Mouse (Mus musculus): ENCODE data around the gene Pin1rt1. TPM values are rescaled to one million over a fixed set of nuclear protein-coding genes. Genes with fewer than 3 reads are reported as not detected.
A peak's percentile ranks its signal among the peaks of the same experiment; 100 is the strongest.

The Pin1rt1 gene
- polyA plus RNA-seq, 1 experiment: not detected

GRCm38 (mm10) chr2:104743971-104744370 lies 27.8 kb upstream of the Pin1rt1 start:
- TF ChIP-seq EP300 (IDR thresholded peaks at IDR 0.05; ENCODE audit: insufficient read depth, low read depth, low read length) (no peak), CTCF (IDR thresholded peaks at IDR 0.05; ENCODE audit: low read depth, low read length) (peak; percentile 30)
- no peak overlapping the region for H3K4me3 ChIP-seq (ENCODE audit: low read depth, low read length)

DNA sequence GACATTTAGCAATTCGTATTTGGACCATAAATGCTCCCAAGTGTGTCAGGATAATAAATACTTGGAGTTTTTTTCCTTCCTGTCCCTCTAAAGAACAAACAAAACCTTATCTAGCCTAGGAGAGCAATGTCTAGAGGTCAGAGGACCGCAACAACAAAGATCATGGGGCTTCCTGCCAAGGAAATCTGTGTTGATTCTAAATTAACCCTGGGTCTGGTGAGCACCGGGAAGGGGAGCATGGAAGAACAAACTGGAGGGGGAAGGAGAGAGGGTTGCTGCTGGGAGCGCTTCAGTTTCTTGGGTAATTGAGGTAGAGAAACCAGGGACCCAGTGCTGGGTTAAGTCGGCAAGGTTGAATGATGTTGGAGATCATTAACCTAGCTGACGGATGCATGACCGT lies 27.0 kb upstream of the Pin1rt1 start:
- H3K9me3 ChIP-seq (replicated peaks; ENCODE audit: control insufficient read depth, insufficient read depth, low read length, poor library complexity, severe bottlenecking): no peaks in the 10 kb centered on the region
- no peak for TF ChIP-seq EP300 (IDR thresholded peaks at IDR 0.05; ENCODE audit: insufficient read depth, low read depth, low read length)
- no peak for TF ChIP-seq POLR2A (IDR thresholded peaks at IDR 0.05; ENCODE audit: insufficient read depth, low read length)
- TF ChIP-seq CTCF (IDR thresholded peaks at IDR 0.05; ENCODE audit: low read depth, low read length): no peak
- H3K4me3 ChIP-seq (ENCODE audit: low read depth, low read length): peak overlapping the region; percentile 50
- H3K27ac ChIP-seq (ENCODE audit: insufficient read depth, low read length): peak overlapping the region; percentile 30; the same call in 1 of the 2 replicates
- no peaks in the 10 kb centered on the region for H3K36me3 ChIP-seq (ENCODE audit: control insufficient read depth, insufficient read depth, low read length, poor library complexity, severe bottlenecking)
- H3K27me3 ChIP-seq (ENCODE audit: control insufficient read depth, insufficient read depth, low read length, poor library complexity, severe bottlenecking): no peaks in the 10 kb centered on the region
- H3K4me1 ChIP-seq (ENCODE audit: control insufficient read depth, insufficient read depth, low read length): no peaks in the 10 kb centered on the region
- peak overlapping the region; percentile 97 for H3K9ac ChIP-seq (ENCODE audit: low read depth, poor library complexity, severe bottlenecking)

More at GRCm38 (mm10) chr2:104743971-104744370, 27.8 kb upstream of the Pin1rt1 start:
- no peaks in the 10 kb centered on the region for H3K27me3 ChIP-seq (ENCODE audit: control insufficient read depth, insufficient read depth, low read length, poor library complexity, severe bottlenecking)
- no peak overlapping the region for H3K9ac ChIP-seq (ENCODE audit: low read depth, poor library complexity, severe bottlenecking)
- H3K4me1 ChIP-seq (ENCODE audit: control insufficient read depth, insufficient read depth, low read length): no peaks in the 10 kb centered on the region
- no peaks in the 10 kb centered on the region for H3K9me3 ChIP-seq (replicated peaks; ENCODE audit: control insufficient read depth, insufficient read depth, low read length, poor library complexity, severe bottlenecking)
- no peak overlapping the region for H3K27ac ChIP-seq (ENCODE audit: insufficient read depth, low read length)
- H3K36me3 ChIP-seq (ENCODE audit: control insufficient read depth, insufficient read depth, low read length, poor library complexity, severe bottlenecking): no peaks in the 10 kb centered on the region

- no peaks in the 10 kb centered on the region for H3K27me3 ChIP-seq (ENCODE audit: control insufficient read depth, insufficient read depth, low read length, poor library complexity, severe bottlenecking)
- H3K4me1 ChIP-seq (ENCODE audit: control insufficient read depth, insufficient read depth, low read length): no peaks in the 10 kb centered on the region
- H3K36me3 ChIP-seq (ENCODE audit: control insufficient read depth, insufficient read depth, low read length, poor library complexity, severe bottlenecking): no peaks in the 10 kb centered on the region
- peak within 1 kb of the TSS; percentile 97 for H3K9ac ChIP-seq (ENCODE audit: low read depth, poor library complexity, severe bottlenecking)
- peak within 1 kb of the TSS; percentile 30; the same call in 1 of the 2 replicates for H3K27ac ChIP-seq (ENCODE audit: insufficient read depth, low read length)
- peak within 1 kb of the TSS; percentile 67 for H3K4me3 ChIP-seq (ENCODE audit: low read depth, low read length)
- peak; percentile 53; the same call in 1 of the 2 replicates for TF ChIP-seq EP300 (IDR thresholded peaks at IDR 0.05; ENCODE audit: insufficient read depth, low read depth, low read length)
- no peak for TF ChIP-seq CTCF (IDR thresholded peaks at IDR 0.05; ENCODE audit: low read depth, low read length)
- H3K9me3 ChIP-seq (replicated peaks; ENCODE audit: control insufficient read depth, insufficient read depth, low read length, poor library complexity, severe bottlenecking): no peaks in the 10 kb centered on the region
Measured at GRCm38 (mm10) chr2:104742741-104743064, 26.5 kb upstream of the Pin1rt1 start, which contains the start of gene Depdc7. TSS of gene Depdc7 (minus strand) at chr2:104742878.

DNA sequence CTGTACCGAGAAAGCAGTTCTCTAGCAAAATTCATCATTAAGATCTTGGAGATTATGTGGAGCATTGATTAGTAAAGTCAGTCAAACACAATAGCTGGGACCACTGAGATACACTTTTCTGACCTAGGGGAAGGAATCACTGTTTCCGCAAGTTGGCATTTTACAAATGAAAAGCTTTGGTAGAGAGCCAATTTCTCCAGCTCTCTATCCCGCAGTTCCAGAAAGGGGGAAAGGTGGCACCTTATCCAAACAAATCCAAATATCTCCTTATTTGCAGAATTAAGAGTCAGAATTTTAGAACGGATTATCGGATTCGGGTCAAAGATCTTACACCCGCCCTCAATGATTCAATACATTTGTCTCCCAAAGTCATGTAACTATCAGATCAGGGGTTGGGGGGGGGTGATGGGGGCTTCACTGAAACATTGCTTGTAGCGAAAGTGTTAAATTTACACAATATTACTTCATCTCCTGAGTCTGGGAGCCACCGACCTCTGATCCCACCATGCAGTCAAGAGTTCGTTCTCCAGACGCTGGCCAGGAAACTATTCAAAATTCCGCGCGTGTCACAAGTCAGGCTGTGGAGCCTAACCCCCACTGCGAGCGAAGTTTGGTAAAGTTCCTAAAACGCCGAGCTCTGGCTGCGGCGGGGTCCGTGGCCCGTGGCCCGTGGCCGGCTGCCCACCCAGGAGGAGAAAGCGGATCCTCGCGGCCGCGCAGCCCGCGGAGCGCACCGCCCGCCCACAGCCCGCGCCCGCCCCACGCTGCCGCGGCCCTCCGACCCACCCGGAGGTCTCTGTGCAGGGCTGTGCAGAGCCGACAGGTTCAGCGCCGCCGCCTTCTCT lies 25.9 kb upstream of the Pin1rt1 start:
- Histone ChIP-seq H3K9me3 (replicated peaks; ENCODE audit: control insufficient read depth, insufficient read depth, low read length, poor library complexity, severe bottlenecking) (no peaks in the 10 kb centered on the region), H3K4me1 (ENCODE audit: control insufficient read depth, insufficient read depth, low read length) (no peaks in the 10 kb centered on the region), H3K9ac (ENCODE audit: low read depth, poor library complexity, severe bottlenecking) (peak overlapping the region; percentile 97), H3K4me3 (ENCODE audit: low read depth, low read length) (peak overlapping the region; percentile 67), H3K27me3 (ENCODE audit: control insufficient read depth, insufficient read depth, low read length, poor library complexity, severe bottlenecking) (no peaks in the 10 kb centered on the region), H3K27ac (ENCODE audit: insufficient read depth, low read length) (no peak overlapping the region), H3K36me3 (ENCODE audit: control insufficient read depth, insufficient read depth, low read length, poor library complexity, severe bottlenecking) (no peaks in the 10 kb centered on the region)
- no peak for TF ChIP-seq CTCF (IDR thresholded peaks at IDR 0.05; ENCODE audit: low read depth, low read length)
- TF ChIP-seq EP300 (IDR thresholded peaks at IDR 0.05; ENCODE audit: insufficient read depth, low read depth, low read length): no peak
- TF ChIP-seq POLR2A (IDR thresholded peaks at IDR 0.05; ENCODE audit: insufficient read depth, low read length): no peak

GRCm38 (mm10) chr2:104741015-104741758 lies 25.0 kb upstream of the Pin1rt1 start:
- no peaks in the 10 kb centered on the region for H3K4me1 ChIP-seq (ENCODE audit: control insufficient read depth, insufficient read depth, low read length)
- H3K36me3 ChIP-seq (ENCODE audit: control insufficient read depth, insufficient read depth, low read length, poor library complexity, severe bottlenecking): no peaks in the 10 kb centered on the region
- H3K4me3 ChIP-seq (ENCODE audit: low read depth, low read length): no peak overlapping the region
- no peak overlapping the region for H3K27ac ChIP-seq (ENCODE audit: insufficient read depth, low read length)
- H3K9me3 ChIP-seq (replicated peaks; ENCODE audit: control insufficient read depth, insufficient read depth, low read length, poor library complexity, severe bottlenecking): no peaks in the 10 kb centered on the region
- TF ChIP-seq EP300 (IDR thresholded peaks at IDR 0.05; ENCODE audit: insufficient read depth, low read depth, low read length) (no peak), POLR2A (IDR thresholded peaks at IDR 0.05; ENCODE audit: insufficient read depth, low read length) (no peak), CTCF (IDR thresholded peaks at IDR 0.05; ENCODE audit: low read depth, low read length) (no peak)
- no peak overlapping the region for H3K9ac ChIP-seq (ENCODE audit: low read depth, poor library complexity, severe bottlenecking)
- no peaks in the 10 kb centered on the region for H3K27me3 ChIP-seq (ENCODE audit: control insufficient read depth, insufficient read depth, low read length, poor library complexity, severe bottlenecking)
